Mouse (Mus musculus): ENCODE measurements around the gene Rhbdd1. TPM values are rescaled to one million over a fixed set of nuclear protein-coding genes. Genes with fewer than 3 reads are reported as not detected.

The Rhbdd1 gene
- polyA plus RNA-seq, 2 experiments: 7.0 to 8.7 TPM

DNA sequence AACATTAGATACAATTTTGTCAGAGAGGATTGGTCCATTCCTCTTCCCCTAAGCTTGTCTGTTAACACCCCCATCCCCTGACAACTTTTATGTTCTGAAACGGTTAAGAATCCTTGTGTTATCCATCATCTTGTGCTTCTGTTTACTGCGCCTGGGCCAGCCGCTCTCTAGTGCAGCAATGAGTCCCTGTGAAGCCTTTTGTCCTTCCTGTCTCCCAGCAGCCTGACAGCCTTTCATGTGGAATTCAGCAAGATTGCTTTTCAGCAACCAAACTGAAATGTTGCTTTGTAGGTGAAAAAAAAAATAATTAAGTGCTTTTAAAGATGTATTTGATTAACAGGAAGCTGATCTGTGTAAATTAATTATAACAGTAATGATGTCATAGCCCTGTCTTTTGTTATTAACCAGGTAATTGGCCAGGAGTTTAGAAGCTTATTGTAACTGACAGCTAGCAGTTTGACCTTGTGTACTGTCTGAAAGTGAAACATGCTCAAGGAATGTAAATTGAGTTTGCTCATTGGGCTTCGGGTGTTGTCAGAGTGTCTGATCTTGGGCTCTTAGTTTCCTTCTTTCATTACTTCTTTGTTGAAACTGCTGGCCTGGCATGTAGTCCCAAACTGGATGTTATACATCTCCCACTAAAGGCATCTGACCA is 8.0 kb downstream of the Rhbdd1 start:
- H3K9me3 ChIP-seq (ENCODE audit: control insufficient read depth, low read length): no peaks in the 10 kb centered on the region
- no peak for TF ChIP-seq POLR2A (IDR thresholded peaks at IDR 0.05; ENCODE audit: borderline replicate concordance, extremely low read depth, insufficient read depth, insufficient read length)
- no peaks in the 10 kb centered on the region for H3K36me3 ChIP-seq (ENCODE audit: control insufficient read depth, insufficient read depth, low read length)
- 29% methylated on average over 4 of the region's 4 CpGs for WGBS
- no peak overlapping the region for H3K4me2 ChIP-seq (replicated peaks; ENCODE audit: low read depth, low read length, severe bottlenecking)
- H3K9ac ChIP-seq (ENCODE audit: low read depth, low read length, severe bottlenecking): no peak overlapping the region
- H3K27me3 ChIP-seq (ENCODE audit: control insufficient read depth, insufficient read depth, low read length): no peaks in the 10 kb centered on the region
- H3K4me3 ChIP-seq (replicated peaks; ENCODE audit: low read length): no peak overlapping the region
- ATAC-seq (ENCODE audit: low FRiP score, low read depth) (no peak), DNase-seq (ENCODE audit: low spot score) (no peak)
- peaks cover 3% of the 10 kb centered on the region; the same call in 1 of the 2 replicates for H3K4me1 ChIP-seq (ENCODE audit: control insufficient read depth, insufficient read depth, low read length)
- no peak overlapping the region for H3K27ac ChIP-seq (replicated peaks; ENCODE audit: low read depth, low read length)

- H3K27ac ChIP-seq (replicated peaks; ENCODE audit: low read depth, low read length): no peak overlapping the region
- DNase-seq (ENCODE audit: low spot score): no peak
- no peak for ATAC-seq (ENCODE audit: low FRiP score, low read depth)
- H3K4me2 ChIP-seq (replicated peaks; ENCODE audit: low read depth, low read length, severe bottlenecking): no peak overlapping the region
- no peak overlapping the region for H3K4me3 ChIP-seq (replicated peaks; ENCODE audit: low read length)
- TF ChIP-seq POLR2A (IDR thresholded peaks at IDR 0.05; ENCODE audit: borderline replicate concordance, extremely low read depth, insufficient read depth, insufficient read length): no peak
- no peaks in the 10 kb centered on the region for H3K9me3 ChIP-seq (ENCODE audit: control insufficient read depth, low read length)
- H3K9ac ChIP-seq (ENCODE audit: low read depth, low read length, severe bottlenecking): no peak overlapping the region
- no peaks in the 10 kb centered on the region for H3K36me3 ChIP-seq (ENCODE audit: control insufficient read depth, insufficient read depth, low read length)
- no peaks in the 10 kb centered on the region for H3K27me3 ChIP-seq (ENCODE audit: control insufficient read depth, insufficient read depth, low read length)
- WGBS: 80% methylated on average over 5 of the region's 5 CpGs
- peaks cover 3% of the 10 kb centered on the region; the same call in 1 of the 2 replicates for H3K4me1 ChIP-seq (ENCODE audit: control insufficient read depth, insufficient read depth, low read length)
Measured at GRCm38 (mm10) chr1:82326120-82326519, 9.9 kb downstream of the Rhbdd1 start.

GRCm38 (mm10) chr1:82328033-82328775 is 12.0 kb downstream of the Rhbdd1 start:
- 93% methylated on average over 7 of the region's 7 CpGs for WGBS
- ATAC-seq (ENCODE audit: low FRiP score, low read depth) (no peak), DNase-seq (ENCODE audit: low spot score) (no peak)
- no peak overlapping the region for H3K9ac ChIP-seq (ENCODE audit: low read depth, low read length, severe bottlenecking)
- no peaks in the 10 kb centered on the region for H3K9me3 ChIP-seq (ENCODE audit: control insufficient read depth, low read length)
- no peaks in the 10 kb centered on the region for H3K27me3 ChIP-seq (ENCODE audit: control insufficient read depth, insufficient read depth, low read length)
- no peaks in the 10 kb centered on the region; the same call in 1 of the 2 replicates for H3K4me1 ChIP-seq (ENCODE audit: control insufficient read depth, insufficient read depth, low read length)
- no peaks in the 10 kb centered on the region for H3K36me3 ChIP-seq (ENCODE audit: control insufficient read depth, insufficient read depth, low read length)
- H3K4me2 ChIP-seq (replicated peaks; ENCODE audit: low read depth, low read length, severe bottlenecking): no peak overlapping the region
- H3K4me3 ChIP-seq (replicated peaks; ENCODE audit: low read length): no peak overlapping the region
- H3K27ac ChIP-seq (replicated peaks; ENCODE audit: low read depth, low read length): no peak overlapping the region
- no peak for TF ChIP-seq POLR2A (IDR thresholded peaks at IDR 0.05; ENCODE audit: borderline replicate concordance, extremely low read depth, insufficient read depth, insufficient read length)

DNA sequence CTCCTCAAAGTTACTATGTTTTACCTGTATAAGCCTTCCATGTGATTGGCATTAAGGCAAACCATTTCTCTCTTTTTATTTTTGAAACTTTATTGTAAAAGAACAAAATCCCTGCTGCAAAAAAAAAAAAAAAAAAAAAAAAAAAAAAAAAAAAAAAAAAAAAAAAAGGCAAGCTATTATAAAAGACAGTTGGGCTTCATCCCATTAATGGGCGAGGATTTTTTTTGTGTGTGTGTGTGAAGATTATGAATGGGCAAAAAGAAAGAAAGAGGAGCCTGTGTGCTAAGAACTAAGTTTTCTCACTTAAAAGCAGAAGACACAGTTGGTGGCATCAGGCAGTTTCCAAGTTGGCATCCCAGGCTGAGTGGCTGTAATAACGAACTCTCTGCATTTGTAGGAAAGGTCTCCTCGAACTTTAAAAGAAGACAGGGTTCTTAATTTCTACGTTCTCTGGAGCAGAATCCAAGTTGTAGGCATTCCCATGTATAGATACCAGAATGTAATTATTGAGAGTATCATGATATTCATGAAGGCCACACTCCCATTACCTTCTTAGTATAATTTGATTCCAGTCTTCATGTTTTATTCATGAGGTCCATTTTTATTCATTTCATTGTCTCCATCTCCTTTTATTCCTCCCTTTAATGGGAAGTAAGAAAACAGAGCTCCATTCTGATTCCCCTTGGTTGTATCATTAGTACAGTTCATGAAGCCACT is 13.1 kb downstream of the Rhbdd1 start:
- Histone ChIP-seq H3K4me2 (replicated peaks; ENCODE audit: low read depth, low read length, severe bottlenecking) (no peak overlapping the region), H3K36me3 (ENCODE audit: control insufficient read depth, insufficient read depth, low read length) (no peaks in the 10 kb centered on the region), H3K4me1 (ENCODE audit: control insufficient read depth, insufficient read depth, low read length) (no peaks in the 10 kb centered on the region), H3K4me3 (replicated peaks; ENCODE audit: low read length) (no peak overlapping the region), H3K9me3 (ENCODE audit: control insufficient read depth, low read length) (no peaks in the 10 kb centered on the region), H3K27ac (replicated peaks; ENCODE audit: low read depth, low read length) (no peak overlapping the region), H3K27me3 (ENCODE audit: control insufficient read depth, insufficient read depth, low read length) (no peaks in the 10 kb centered on the region), H3K9ac (ENCODE audit: low read depth, low read length, severe bottlenecking) (no peak overlapping the region)
- DNase-seq (ENCODE audit: low spot score) (no peak), ATAC-seq (ENCODE audit: low FRiP score, low read depth) (no peak)
- TF ChIP-seq POLR2A (IDR thresholded peaks at IDR 0.05; ENCODE audit: borderline replicate concordance, extremely low read depth, insufficient read depth, insufficient read length): no peak
- WGBS: 82% methylated on average over 4 of the region's 4 CpGs

GRCm38 (mm10) chr1:82329954-82330247 is 13.6 kb downstream of the Rhbdd1 start:
- no peak overlapping the region for H3K4me3 ChIP-seq (replicated peaks; ENCODE audit: low read length)
- H3K9ac ChIP-seq (ENCODE audit: low read depth, low read length, severe bottlenecking): no peak overlapping the region
- no peaks in the 10 kb centered on the region for H3K9me3 ChIP-seq (ENCODE audit: control insufficient read depth, low read length)
- no peak for TF ChIP-seq POLR2A (IDR thresholded peaks at IDR 0.05; ENCODE audit: borderline replicate concordance, extremely low read depth, insufficient read depth, insufficient read length)
- DNase-seq (ENCODE audit: low spot score): no peak
- no peaks in the 10 kb centered on the region for H3K36me3 ChIP-seq (ENCODE audit: control insufficient read depth, insufficient read depth, low read length)
- no peaks in the 10 kb centered on the region for H3K4me1 ChIP-seq (ENCODE audit: control insufficient read depth, insufficient read depth, low read length)
- H3K27ac ChIP-seq (replicated peaks; ENCODE audit: low read depth, low read length): no peak overlapping the region
- H3K4me2 ChIP-seq (replicated peaks; ENCODE audit: low read depth, low read length, severe bottlenecking): no peak overlapping the region
- H3K27me3 ChIP-seq (ENCODE audit: control insufficient read depth, insufficient read depth, low read length): no peaks in the 10 kb centered on the region
- ATAC-seq (ENCODE audit: low FRiP score, low read depth): no peak

All from limb, embryonic 14.5 days (tissue).